Mouse (Mus musculus): ENCODE results near the gene 1700003F12Rik.

GRCm38 (mm10) chr2:154591239-154591638 lies 44.4 kb downstream of the 1700003F12Rik start:
- TF ChIP-seq CTCF (conservative IDR thresholded peaks at IDR 0.05; ENCODE audit: low read length) = no peak
- no peak for TF ChIP-seq NANOG (IDR thresholded peaks at IDR 0.05; ENCODE audit: borderline replicate concordance, low read length)
